Mouse (Mus musculus) hindbrain, embryonic 13.5 days (tissue): ENCODE data around the gene Ephx1. TPM values are rescaled to one million over a fixed set of nuclear protein-coding genes. Genes with fewer than 3 reads are reported as not detected.
"Not testable (repeated sequence)": the region's sequence is repeated elsewhere in the genome, so short reads cannot be mapped to it uniquely, and the experiment has no call there.

ENCODE experiments used
- ATAC-seq: fragments of 200-750 bp; cut with Nextera tagmentation; 2 replicates; pipeline ENCODE4 v1.8.0; 2017; ENCODE audit warnings: moderate TSS enrichment; ENCODE audit not compliant: low FRiP score
- H3K27ac ChIP-seq: fragments of 300-500 bp; sonication (generic); 2 replicates; pipeline ENCODE4 v1.5.1; 2015; ENCODE audit warnings: inconsistent platforms, mild to moderate bottlenecking, moderate library complexity
- H3K27me3 ChIP-seq: fragments of 300-500 bp; sonication (generic); 2 replicates; pipeline ENCODE4 v1.6.1; 2015; ENCODE audit warnings: mild to moderate bottlenecking, inconsistent platforms
- H3K36me3 ChIP-seq: fragments of 300-500 bp; sonication (generic); 2 replicates; pipeline ENCODE4 v1.6.1; 2015; ENCODE audit warnings: mild to moderate bottlenecking, inconsistent platforms
- H3K4me1 ChIP-seq: fragments of 300-500 bp; sonication (generic); replicated peaks from 2 replicates; pipeline ENCODE4 v1.6.1; 2015; ENCODE audit warnings: inconsistent platforms
- H3K4me2 ChIP-seq: fragments of 300-500 bp; sonication (generic); 2 replicates; pipeline ENCODE4 v1.6.1; 2015; ENCODE audit warnings: inconsistent platforms, mild to moderate bottlenecking, moderate library complexity
- H3K4me3 ChIP-seq: fragments of 300-500 bp; sonication (generic); 2 replicates; pipeline ENCODE4 v1.5.1; 2015; ENCODE audit warnings: mild to moderate bottlenecking, inconsistent platforms
- H3K9ac ChIP-seq: fragments of 300-500 bp; sonication (generic); 2 replicates; pipeline ENCODE4 v1.6.1; 2015; ENCODE audit warnings: mild to moderate bottlenecking, inconsistent platforms
- H3K9me3 ChIP-seq: fragments of 300-500 bp; sonication (generic); 2 replicates; pipeline ENCODE4 v1.6.1; 2016; ENCODE audit warnings: inconsistent platforms
- WGBS: fragments of 180-500 bp; shearing (Covaris S2); methylation state at CpG from one replicate; pipeline ENCODE4 v1.1.7; 2015; 5-methylcytosine and 5-hydroxymethylcytosine counted together
- polyA plus RNA-seq: library from polyadenylated mRNA; unstranded; fragments of >200 nt; fragmentation: Nextera tagmentation; extraction: Ambion mirVana; gene quantifications from 2 replicates; pipeline ENCODE4 v1.2.1, GENCODE M21; 2015

The Ephx1 gene
- polyA plus RNA-seq, 1 experiment from 2014 or later = 4.8 TPM

DNA sequence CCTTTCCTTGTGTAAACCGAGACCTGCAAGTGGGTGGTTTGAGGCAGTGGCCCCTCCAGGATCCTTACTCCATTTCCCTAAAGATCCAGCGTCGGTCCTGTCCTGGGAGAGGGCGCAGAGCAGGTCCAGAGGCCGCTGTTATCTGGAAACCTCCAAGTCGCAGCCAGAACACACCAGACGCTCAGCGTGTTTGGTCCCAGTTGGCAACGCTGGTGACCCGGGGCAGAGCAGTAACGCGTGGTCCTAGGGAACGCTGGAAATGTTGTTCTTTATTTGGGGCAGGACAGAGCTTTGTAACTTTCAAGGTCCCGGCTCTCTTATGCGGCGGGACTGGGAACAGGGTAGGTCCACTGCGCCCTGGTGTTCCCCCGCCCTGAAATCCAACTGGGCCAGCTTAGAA, 79.0 kb downstream of the Ephx1 start:
- Histone ChIP-seq H3K9ac (peak overlapping the region; percentile 76), H3K4me2 (peak overlapping the region; percentile 95), H3K4me3 (peak overlapping the region; percentile 64), H3K27ac (no peak overlapping the region), H3K36me3 (no peaks in the 10 kb centered on the region), H3K27me3 (peaks cover 77% of the 10 kb centered on the region), H3K4me1 (peaks cover 33% of the 10 kb centered on the region), H3K9me3 (no peaks in the 10 kb centered on the region)
- no peak for ATAC-seq
- WGBS = 4% methylated on average over 18 of the region's 18 CpGs

DNA sequence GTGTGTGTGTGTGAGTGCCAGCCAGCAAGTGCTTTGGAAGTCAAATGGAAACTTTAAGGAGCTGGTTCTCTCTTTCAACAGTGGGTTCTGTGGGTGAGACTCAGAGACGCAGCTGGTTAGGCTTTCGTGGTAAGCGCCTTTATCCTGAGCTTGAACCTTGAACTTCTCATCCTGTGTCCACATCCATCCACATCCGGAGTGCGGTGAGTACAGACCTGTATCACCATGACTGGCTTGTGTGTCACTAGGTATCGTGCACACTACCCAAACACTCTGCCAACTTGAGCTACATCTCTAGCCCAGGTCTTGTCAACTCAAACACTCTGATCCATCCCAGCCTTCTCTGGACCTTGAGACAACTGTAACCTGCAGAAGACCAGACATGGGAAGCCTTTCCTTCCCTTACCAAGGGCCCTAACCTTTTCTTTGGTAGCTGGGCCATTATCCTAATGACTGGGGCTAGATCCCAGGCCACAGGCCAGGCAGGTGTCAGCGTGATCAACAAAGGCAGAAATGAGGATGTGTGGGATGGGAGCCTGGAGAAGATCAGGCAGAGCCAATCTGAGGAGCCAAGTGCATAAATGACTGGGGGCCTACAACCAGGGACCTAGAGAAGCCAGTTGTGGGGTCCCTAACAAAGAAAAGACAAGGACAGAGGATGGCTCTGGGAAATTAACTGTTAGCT, 79.8 kb downstream of the Ephx1 start:
- H3K27ac ChIP-seq = no peak overlapping the region
- no peak overlapping the region for H3K4me2 ChIP-seq
- H3K9me3 ChIP-seq = no peaks in the 10 kb centered on the region
- 85% methylated on average over 7 of the region's 7 CpGs for WGBS
- peaks cover 84% of the 10 kb centered on the region for H3K27me3 ChIP-seq
- H3K4me3 ChIP-seq = no peak overlapping the region
- H3K36me3 ChIP-seq = no peaks in the 10 kb centered on the region
- H3K4me1 ChIP-seq = peaks cover 30% of the 10 kb centered on the region
- H3K9ac ChIP-seq = no peak overlapping the region
- no peak for ATAC-seq

DNA sequence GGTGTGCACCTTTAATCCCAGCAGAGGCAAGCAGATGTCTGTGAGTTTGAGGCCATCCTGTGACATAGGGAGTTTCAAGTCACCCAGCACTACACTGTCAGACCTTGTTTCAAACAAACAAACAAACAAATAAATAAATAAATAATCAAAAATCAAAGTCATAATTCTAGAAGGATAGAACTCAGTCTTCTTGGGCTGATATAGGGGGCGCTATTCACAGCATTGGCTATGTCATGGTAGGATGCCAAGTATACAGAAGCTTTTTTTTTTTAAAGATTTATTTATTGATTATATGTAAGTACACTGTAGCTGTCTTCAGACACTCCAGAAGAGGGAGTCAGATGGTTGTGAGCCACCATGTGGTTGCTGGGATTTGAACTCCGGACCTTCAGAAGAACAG, 81.9 kb downstream of the Ephx1 start:
- not testable (repeated sequence) for H3K4me3 ChIP-seq, ATAC-seq, H3K9me3 ChIP-seq, H3K36me3 ChIP-seq, H3K4me2 ChIP-seq, H3K27ac ChIP-seq, H3K9ac ChIP-seq
- H3K27me3 ChIP-seq = peaks cover 88% of the 10 kb centered on the region
- 77% methylated on average over 2 of the region's 2 CpGs for WGBS
- peaks cover 27% of the 10 kb centered on the region for H3K4me1 ChIP-seq

DNA sequence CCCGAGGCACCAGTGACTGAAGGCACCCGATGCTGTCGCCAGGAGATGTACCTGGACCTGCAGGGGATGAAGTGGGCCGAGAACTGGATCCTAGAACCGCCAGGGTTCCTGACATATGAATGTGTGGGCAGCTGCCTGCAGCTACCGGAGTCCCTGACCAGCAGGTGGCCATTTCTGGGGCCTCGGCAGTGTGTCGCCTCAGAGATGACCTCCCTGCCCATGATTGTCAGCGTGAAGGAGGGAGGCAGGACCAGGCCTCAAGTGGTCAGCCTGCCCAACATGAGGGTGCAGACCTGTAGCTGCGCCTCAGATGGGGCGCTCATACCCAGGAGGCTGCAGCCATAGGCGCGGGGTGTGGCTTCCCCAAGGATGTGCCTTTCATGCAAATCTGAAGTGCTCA, 83.1 kb downstream of the Ephx1 start:
- peaks cover 86% of the 10 kb centered on the region for H3K27me3 ChIP-seq
- whole genome bisulfite sequencing = 10% methylated on average over 13 of the region's 13 CpGs
- ATAC-seq, H3K4me2 ChIP-seq, H3K36me3 ChIP-seq, H3K4me3 ChIP-seq, H3K9me3 ChIP-seq, H3K27ac ChIP-seq, H3K9ac ChIP-seq: not testable (repeated sequence)
- peaks cover 23% of the 10 kb centered on the region for H3K4me1 ChIP-seq

DNA sequence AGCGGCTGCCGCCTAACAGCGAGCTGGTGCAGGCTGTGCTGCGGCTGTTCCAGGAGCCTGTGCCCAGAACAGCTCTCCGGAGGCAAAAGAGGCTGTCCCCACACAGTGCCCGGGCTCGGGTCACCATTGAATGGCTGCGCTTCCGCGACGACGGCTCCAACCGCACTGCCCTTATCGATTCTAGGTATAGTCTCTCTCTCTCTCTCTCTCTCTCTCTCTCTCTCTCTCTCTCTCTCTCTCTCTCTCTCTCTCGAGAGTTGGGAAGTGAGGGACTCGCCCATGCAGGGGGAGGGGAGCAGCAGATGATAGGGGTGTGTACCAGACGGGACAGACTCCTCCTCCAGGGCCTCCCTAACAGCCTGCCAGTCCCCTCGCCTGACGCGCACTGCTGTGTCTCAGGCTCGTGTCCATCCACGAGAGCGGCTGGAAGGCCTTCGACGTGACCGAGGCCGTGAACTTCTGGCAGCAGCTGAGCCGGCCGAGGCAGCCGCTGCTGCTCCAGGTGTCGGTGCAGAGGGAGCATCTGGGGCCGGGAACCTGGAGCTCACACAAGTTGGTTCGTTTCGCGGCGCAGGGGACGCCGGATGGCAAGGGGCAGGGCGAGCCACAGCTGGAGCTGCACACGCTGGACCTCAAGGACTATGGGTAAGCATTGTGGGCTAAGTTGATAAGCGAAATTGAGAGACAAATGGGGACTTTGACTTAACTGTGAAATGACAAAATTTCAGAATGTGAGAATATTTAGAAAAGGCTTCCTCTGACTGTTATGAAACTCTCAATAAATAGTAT, 83.9 kb downstream of the Ephx1 start:
- peak overlapping the region; percentile 48 for H3K4me2 ChIP-seq
- not testable (repeated sequence) for H3K27ac ChIP-seq, H3K9me3 ChIP-seq, H3K36me3 ChIP-seq
- peak; percentile 46; the same call in 1 of the 2 replicates for ATAC-seq
- H3K4me1 ChIP-seq = peaks cover 15% of the 10 kb centered on the region
- peak overlapping the region; percentile 28 for H3K4me3 ChIP-seq
- H3K27me3 ChIP-seq = peaks cover 77% of the 10 kb centered on the region
- peak overlapping the region; percentile 35; the same call in 1 of the 2 replicates for H3K9ac ChIP-seq
- 2% methylated on average over 38 of the region's 41 CpGs for WGBS

DNA sequence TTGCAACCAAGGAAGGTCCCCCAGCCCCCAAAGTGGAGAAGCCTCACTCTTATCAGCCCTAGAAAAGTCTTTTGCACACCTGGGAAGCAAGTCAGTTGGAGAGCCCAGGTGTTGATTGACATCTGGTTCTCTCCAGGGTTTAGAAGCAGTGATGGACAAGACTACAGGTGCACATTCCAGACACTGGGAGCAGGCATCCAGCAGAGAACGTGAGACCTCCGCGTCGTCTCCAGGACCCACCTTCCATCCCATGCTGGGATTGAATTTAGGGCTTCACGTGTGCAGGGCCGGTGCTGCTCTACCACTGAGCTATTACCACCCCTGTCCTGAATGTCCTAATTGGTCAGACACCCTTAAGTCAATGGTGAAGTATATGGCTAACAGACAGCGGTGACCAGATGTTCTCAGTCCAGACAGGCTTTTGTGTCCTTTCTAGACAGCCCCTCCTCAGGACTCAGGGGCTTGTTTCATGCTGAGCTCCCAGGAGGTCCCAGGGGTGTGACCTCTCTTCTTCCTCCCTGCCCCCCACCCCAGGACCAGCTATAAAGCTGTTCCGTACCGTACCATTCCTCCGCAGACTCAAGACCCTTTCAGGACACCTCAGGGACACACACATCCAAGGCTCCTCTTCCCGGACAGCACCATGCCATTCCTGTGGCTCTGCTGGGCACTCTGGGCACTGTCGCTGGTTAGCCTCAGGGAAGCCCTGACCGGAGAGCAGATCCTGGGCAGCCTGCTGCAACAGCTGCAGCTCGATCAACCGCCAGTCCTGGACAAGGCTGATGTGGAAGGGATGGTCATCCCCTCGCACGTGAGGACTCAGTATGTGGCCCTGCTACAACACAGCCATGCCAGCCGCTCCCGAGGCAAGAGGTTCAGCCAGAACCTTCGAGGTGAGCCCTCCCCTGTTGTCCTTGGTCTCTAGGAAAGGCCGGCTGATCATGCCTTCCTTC, 86.0 kb downstream of the Ephx1 start, which contains the start of gene Lefty1:
Gene Lefty1, plus strand, starts transcription at position 556 of the 953 bp plus-strand sequence.
- no peak within 1 kb of the TSS for H3K4me3 ChIP-seq
- peaks cover 57% of the 10 kb centered on the region for H3K27me3 ChIP-seq
- no peaks in the 10 kb centered on the region for H3K9me3 ChIP-seq
- WGBS = 12% methylated on average over 21 of the region's 21 CpGs
- peaks cover 13% of the 10 kb centered on the region; the same call in 1 of the 2 replicates for H3K4me1 ChIP-seq
- no peak for ATAC-seq
- no peak within 1 kb of the TSS for H3K4me2 ChIP-seq
- H3K27ac ChIP-seq = no peak within 1 kb of the TSS
- H3K9ac ChIP-seq = no peak within 1 kb of the TSS
- no peaks in the 10 kb centered on the region for H3K36me3 ChIP-seq

DNA sequence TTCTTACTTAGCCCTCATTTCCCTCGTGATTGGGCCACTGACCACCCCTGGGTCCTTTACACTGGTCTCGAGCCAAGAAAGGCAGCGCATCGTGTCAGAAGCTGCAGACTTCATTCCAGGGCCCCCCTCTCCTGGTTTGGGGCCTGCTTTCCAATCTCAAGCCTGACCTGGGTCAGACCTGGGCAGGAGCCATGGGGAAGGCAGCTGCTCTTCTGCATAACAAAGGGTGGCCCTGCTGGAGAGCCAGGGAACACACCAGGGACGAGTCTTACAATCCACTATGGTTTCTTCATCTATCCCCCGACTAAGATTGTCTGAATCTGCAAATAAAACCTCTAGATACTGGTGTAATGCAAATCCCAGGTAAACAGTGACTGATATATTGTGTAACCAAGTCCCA, 87.0 kb downstream of the Ephx1 start:
- H3K4me2 ChIP-seq = no peak overlapping the region
- peaks cover 13% of the 10 kb centered on the region; the same call in 1 of the 2 replicates for H3K4me1 ChIP-seq
- H3K9me3 ChIP-seq = no peaks in the 10 kb centered on the region
- no peak overlapping the region for H3K9ac ChIP-seq
- WGBS = 7% methylated on average over 6 of the region's 6 CpGs
- no peak overlapping the region for H3K4me3 ChIP-seq
- H3K36me3 ChIP-seq = no peaks in the 10 kb centered on the region
- peaks cover 56% of the 10 kb centered on the region for H3K27me3 ChIP-seq
- no peak for ATAC-seq
- no peak overlapping the region for H3K27ac ChIP-seq

DNA sequence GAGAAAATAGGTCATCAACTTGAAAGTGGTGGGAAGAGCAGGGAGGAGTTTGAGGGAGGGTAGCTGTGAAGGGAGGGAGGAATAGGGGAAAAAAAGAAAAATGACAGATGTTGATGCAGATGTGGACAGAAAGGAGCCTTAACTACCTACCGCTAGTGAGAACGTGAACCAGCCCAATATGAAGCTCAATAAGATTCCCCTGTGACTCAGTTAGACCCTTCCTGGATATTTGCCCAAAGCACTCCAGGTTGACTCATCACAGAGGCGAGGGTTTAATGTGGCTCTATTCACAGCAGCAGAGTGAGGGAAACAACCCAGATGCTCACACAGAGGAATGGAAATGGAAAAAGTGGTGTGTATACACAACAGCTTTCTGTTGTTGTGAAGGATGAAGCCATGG, 89.6 kb downstream of the Ephx1 start:
- Histone ChIP-seq H3K27me3 (peaks cover 33% of the 10 kb centered on the region), H3K36me3 (no peaks in the 10 kb centered on the region), H3K4me1 (0 out of 2 replicates have a peak, but pooled peaks cover 8% of the 10 kb centered on the region), H3K4me3 (no peak overlapping the region), H3K9me3 (no peaks in the 10 kb centered on the region), H3K4me2 (no peak overlapping the region), H3K9ac (no peak overlapping the region), H3K27ac (no peak overlapping the region)
- WGBS = 66% methylated on average over 3 of the region's 3 CpGs
- no peak for ATAC-seq

DNA sequence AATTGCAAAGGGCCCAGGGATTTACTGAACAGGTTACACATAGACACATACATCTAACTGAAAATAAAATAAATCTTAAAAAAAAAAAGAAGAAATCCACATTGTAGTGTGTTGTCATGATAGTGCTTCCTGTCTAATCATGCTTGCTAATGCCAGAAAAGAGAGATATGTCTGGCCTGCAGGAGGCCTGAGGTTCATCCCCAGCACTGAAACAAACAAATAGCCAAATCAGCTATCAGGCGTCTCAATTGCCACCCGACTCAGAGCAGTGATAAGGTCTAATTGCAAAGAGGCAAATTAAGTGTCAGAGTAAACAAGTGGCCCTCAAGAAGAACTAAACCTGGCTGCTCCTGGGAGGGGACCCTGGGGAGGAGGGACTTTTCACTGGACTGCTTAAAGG, 91.1 kb downstream of the Ephx1 start:
- H3K4me2 ChIP-seq = no peak overlapping the region
- H3K4me1 ChIP-seq = 0 out of 2 replicates have a peak, but pooled peaks cover 8% of the 10 kb centered on the region
- no peak overlapping the region for H3K4me3 ChIP-seq
- peaks cover 17% of the 10 kb centered on the region for H3K27me3 ChIP-seq
- no peak for ATAC-seq
- H3K36me3 ChIP-seq = no peaks in the 10 kb centered on the region
- 73% methylated on average over 2 of the region's 2 CpGs for WGBS
- H3K9me3 ChIP-seq = no peaks in the 10 kb centered on the region
- no peak overlapping the region for H3K27ac ChIP-seq
- H3K9ac ChIP-seq = no peak overlapping the region

DNA sequence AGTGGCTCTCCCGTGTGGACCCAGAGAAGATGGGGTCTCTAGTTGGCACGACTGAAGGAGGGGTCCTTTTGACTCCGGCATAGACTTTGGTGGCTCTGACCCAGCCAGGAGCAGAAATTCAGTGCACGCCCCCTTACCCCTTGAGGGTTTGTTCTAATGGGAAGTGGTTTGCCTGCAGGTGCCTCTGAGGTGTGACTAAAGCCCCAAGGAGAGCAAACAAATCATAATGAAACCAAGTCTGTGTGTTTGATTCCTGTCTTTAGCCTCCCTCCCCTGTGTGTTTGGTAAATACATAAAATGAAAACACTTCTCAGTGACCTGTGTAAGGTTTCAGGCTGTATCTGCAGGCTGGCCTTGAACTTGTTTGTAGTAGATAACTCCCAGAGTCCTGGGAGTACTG, 94.4 kb downstream of the Ephx1 start:
- no peak overlapping the region for H3K4me3 ChIP-seq
- H3K4me2 ChIP-seq = no peak overlapping the region
- H3K27ac ChIP-seq = no peak overlapping the region
- no peaks in the 10 kb centered on the region for H3K27me3 ChIP-seq
- no peaks in the 10 kb centered on the region for H3K4me1 ChIP-seq
- no peaks in the 10 kb centered on the region for H3K36me3 ChIP-seq
- ATAC-seq = no peak
- 79% methylated on average over 4 of the region's 4 CpGs for WGBS
- no peaks in the 10 kb centered on the region for H3K9me3 ChIP-seq
- H3K9ac ChIP-seq = no peak overlapping the region
